Mouse (Mus musculus) cortical plate, adult 2 months (tissue): ENCODE measurements around the gene Wdr26.

ENCODE experiments used
- CTCF ChIP-seq: fragments of 200-500 bp; IDR thresholded peaks from 2 replicates; pipeline ENCODE4 v1.5.1; 2011; ENCODE audit warnings: mild to moderate bottlenecking, control low read depth, low read length; ENCODE audit not compliant: insufficient read depth; ENCODE audit errors: extremely low read depth
- POLR2A ChIP-seq: fragments of 200-500 bp; IDR thresholded peaks from 2 replicates; pipeline ENCODE4 v1.6.1; 2011; ENCODE audit warnings: mild to moderate bottlenecking, low read length, control low read depth; ENCODE audit not compliant: insufficient read depth; ENCODE audit errors: extremely low read depth

- TF ChIP-seq POLR2A (no peak), CTCF (no peak)
Measured at GRCm38 (mm10) chr1:181246487-181247138, 34.8 kb upstream of the Wdr26 start.
